Mouse (Mus musculus) spleen, adult 12 weeks (tissue): Measurements from ENCODE around the gene Srms.
"Not testable (repeated sequence)": the region's sequence is repeated elsewhere in the genome, so short reads cannot be mapped to it uniquely, and the experiment has no call there.

ENCODE experiments used
- DNase-seq: peaks from one replicate; pipeline ENCODE4 v3.0.0; 2022; ENCODE audit warnings: low spot score

The Srms gene

DNA sequence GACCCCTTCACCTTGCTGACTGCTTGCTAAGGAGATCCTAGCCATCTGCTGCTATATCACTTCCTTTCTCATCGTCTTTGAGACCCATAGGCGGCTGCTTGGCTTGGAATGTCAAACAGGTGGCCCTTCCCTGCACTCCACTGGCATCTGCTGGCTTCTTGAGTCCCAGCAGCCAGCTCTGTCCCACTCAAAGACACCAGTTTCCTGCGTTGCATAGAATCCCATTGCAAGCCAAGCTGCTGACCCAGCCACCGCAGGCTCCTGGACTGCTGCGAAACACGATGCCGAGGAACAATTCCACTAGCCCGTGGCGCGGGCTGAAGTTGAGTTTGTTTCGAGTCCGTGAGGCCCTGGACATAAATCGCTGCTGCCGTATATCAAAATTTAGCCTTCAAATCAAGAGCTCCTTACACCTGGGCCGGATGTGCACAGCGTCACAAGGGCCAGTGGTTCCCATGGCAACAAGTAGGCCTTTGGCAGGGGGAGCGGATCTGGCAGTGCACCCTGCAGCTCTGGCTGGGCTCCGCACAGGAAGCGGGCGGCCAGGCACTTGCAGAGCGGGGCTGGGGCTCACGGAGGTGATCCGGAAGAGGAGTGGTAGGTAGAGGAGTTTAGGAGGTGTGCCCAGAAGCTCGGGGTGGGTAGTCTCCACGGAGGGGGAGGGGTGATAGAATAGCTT lies 6.7 kb upstream of the Srms start, which contains the start of gene Fndc11:
Gene Fndc11, plus strand, starts transcription at position 476 of the 679 bp plus-strand sequence.
- peak; percentile 70 for DNase-seq

- no peak for DNase-seq
Measured at GRCm38 (mm10) chr2:181218881-181219485, 6.0 kb upstream of the Srms start.

GRCm38 (mm10) chr2:181216037-181216436 lies 3.1 kb upstream of the Srms start:
- no peak for DNase-seq

GRCm38 (mm10) chr2:181212389-181213020 lies 480 bp downstream of the Srms start:
- DNase-seq: no peak

- peak; percentile 42 for DNase-seq
Measured at GRCm38 (mm10) chr2:181206118-181206517, 6.9 kb downstream of the Srms start.

DNA sequence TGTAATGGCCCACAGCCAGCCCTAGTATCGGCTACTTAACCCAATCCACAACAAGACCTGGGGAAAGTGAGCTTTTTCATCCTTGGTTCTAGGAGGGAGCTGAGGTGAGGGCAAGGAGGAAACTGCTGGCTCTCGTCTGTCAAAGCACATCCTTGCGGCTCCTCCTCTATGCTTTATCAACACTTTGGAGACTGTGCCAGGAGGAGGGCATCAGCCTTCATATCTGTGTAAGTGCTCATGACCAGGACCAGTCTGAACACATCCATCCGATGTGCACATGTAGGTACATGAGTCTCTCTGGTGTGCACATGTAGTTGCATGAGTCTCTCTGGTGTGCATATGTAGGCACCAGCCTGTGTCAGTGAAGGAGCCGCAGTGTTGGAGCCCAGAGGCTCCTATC lies 7.3 kb downstream of the Srms start:
- no peak for DNase-seq

- DNase-seq: no peak
Measured at GRCm38 (mm10) chr2:181202886-181203285, 10.1 kb downstream of the Srms start.

GRCm38 (mm10) chr2:181202422-181202821 lies 10.6 kb downstream of the Srms start, which contains the start of gene Ptk6:
TSS of gene Ptk6 (minus strand) at chr2:181202789.
- DNase-seq: no peak

GRCm38 (mm10) chr2:181201606-181202005 lies 11.4 kb downstream of the Srms start:
- no peak for DNase-seq

- DNase-seq: no peak
Measured at GRCm38 (mm10) chr2:181196628-181197300, 16.2 kb downstream of the Srms start.

- DNase-seq: no peak
Measured at GRCm38 (mm10) chr2:181193044-181193443, 19.9 kb downstream of the Srms start.

GRCm38 (mm10) chr2:181191936-181192335 lies 21.0 kb downstream of the Srms start:
- no peak for DNase-seq

- DNase-seq: not testable (repeated sequence)
Measured at GRCm38 (mm10) chr2:181191385-181191784, 21.6 kb downstream of the Srms start.

GRCm38 (mm10) chr2:181189321-181189720 lies 23.7 kb downstream of the Srms start:
- no peak for DNase-seq

- DNase-seq: peak; percentile 27
Measured at GRCm38 (mm10) chr2:181188681-181189080, 24.3 kb downstream of the Srms start.

DNA sequence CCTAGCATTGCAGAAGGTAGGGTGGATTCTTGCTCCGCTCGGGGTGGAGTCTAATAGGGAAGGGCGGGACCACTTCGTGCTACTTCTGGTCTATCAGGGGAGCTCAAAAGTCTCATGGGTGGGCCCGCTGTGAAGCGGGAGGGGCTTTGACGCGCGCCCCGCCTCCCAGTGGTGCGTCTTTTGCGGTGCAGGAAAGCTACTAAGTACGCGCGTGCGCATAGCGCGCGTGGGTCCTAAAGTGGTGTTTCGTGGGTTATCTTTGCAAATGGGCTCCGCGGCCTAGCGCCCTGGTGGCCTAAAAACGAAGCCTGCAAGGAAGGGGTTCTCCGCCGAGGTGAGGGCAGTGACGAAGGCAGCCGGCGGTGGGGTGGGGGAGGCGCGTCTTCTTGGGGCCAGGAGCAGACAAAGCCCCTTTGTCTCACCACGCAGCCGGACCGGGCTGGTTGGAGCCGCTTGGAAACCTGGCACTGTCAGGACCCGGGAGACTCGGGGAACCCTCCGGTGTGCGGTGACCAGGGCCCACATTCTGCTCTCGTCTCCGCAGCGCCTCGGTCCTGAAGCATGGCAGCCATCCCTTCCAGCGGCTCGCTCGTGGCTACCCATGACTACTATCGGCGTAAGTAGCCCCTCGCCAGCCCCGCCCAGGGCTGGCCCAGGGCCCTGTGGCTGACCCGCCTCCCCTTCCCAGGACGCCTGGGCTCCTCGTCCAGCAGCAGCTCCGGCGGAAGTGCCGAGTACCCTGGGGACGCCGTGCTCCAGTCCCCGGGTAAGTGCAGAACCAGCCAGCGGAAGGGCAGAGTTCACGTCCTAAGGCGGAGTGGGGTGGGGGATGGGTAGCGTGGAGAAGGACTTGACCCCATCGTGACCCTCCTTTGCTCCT lies 25.6 kb downstream of the Srms start, which contains the start of gene Ppdpf:
Gene Ppdpf, plus strand, starts transcription at position 127 of the 880 bp plus-strand sequence.
- DNase-seq: peak; percentile 94

DNA sequence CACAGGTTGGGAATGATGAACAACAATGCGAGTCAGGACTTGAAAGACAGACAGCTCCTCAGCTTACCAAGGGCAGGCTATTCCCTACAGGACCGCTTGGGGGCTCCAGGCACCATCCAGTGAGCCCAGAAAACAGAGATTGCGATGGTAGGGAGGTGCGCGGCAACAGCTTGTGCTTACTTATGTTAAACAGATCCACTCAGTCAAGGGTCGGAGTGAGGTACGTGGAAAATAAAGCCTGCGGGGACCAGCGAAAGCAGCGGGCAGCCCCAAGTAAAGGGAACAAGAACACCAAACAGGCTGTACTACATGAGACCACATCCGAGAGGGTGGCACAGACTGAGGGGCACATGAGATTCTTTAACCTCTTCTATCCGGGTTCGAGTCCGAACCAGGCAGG lies 26.4 kb downstream of the Srms start:
- DNase-seq: peak; percentile 78

DNA sequence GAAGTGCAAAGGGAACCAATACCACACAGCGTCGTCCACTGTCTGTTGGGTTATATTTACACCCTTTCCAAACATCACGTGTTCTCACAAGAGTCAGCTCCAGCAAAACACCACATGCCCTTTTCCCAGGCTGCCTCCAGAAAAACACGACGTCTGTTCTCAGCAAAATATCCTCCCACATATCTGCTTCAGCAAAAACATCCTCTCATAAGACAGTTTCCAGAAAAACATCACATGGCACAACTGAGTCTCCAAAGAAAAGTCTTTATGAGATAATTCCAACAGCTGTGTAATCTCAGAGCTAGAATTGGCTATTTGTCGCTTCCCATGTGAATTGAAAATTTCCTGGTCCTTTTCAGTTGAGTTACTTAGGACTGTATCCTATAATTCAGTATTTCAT lies 32.1 kb downstream of the Srms start:
- DNase-seq: no peak

DNA sequence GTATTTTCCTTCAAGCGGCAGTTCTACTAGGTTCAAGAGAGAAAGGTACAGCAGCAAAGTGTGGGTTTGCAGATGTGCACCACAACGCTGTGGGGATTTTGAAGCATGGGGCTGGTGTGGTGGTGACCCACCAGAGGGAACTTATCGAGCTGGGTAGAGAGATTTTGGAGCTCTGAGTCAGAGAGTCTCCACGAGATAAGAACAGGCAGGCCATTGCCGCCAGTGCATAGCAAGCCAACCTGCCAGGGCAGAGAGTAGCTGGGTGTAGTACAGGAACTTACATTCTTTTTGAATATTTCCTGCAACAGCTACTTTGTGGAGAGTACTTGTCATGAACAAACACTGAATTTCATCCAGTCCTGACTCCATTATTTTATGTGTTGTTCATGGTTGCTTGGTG lies 34.5 kb downstream of the Srms start:
- DNase-seq: no peak

DNA sequence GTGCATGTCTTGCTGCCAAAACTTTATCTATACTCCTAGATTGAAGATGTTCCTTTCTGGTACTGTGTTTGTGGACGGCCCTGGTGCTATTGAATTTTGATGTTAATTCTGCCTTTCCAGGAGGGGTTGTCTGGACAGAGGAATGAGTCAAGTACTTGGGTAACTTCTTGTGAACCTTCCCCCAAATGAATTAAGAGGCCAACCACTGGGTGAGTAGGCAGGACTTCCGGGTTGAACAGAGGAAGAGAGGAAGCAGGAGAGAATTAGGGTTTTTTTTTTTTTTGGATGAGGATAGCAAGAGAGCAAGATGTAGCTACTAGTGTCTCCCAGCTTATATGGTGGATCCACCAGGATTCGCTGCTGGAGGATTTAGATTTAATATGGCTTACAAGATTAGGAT lies 35.0 kb downstream of the Srms start:
- no peak for DNase-seq

DNA sequence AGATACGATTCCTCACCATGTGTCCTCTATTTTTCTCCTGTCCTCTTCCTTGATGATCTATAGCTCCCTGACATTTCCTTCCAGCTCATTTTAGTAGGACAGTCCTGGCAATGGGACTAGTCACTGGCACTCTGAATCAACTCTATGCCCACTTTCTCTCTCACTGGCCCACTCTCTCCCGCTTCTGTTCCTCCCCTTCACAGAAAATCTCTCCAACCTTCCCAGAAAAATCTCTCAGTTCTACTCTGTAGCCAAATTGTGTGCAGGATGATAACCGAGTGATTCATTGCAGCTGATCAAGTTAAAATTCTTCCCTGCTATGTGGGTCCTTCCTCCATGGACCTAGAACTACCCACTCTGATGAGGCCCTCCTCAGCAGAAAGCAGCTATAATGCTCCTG lies 38.3 kb downstream of the Srms start:
- no peak for DNase-seq

- DNase-seq: no peak
Measured at GRCm38 (mm10) chr2:181166469-181166868, 46.5 kb downstream of the Srms start.
